Mouse (Mus musculus): ENCODE results near the gene Trim3. TPM values are rescaled to one million over a fixed set of nuclear protein-coding genes. Genes with fewer than 3 reads are reported as not detected.
A peak's percentile ranks its signal among the peaks of the same experiment; 100 is the strongest.

The Trim3 gene
- total RNA-seq, 2 experiments from 2014 or later, result 3.2 to 3.3 TPM

- ATAC-seq (replicated peaks; ENCODE audit: poor library complexity), result no peak
These were observed 70.0 kb downstream of the Trim3 start for GRCm38 (mm10) chr7:105563367-105563766.

- peak; percentile 56; the same call in 1 of the 2 replicates for ATAC-seq (replicated peaks; ENCODE audit: poor library complexity)
These were observed 71.1 kb downstream of the Trim3 start for GRCm38 (mm10) chr7:105562317-105562716.

DNA sequence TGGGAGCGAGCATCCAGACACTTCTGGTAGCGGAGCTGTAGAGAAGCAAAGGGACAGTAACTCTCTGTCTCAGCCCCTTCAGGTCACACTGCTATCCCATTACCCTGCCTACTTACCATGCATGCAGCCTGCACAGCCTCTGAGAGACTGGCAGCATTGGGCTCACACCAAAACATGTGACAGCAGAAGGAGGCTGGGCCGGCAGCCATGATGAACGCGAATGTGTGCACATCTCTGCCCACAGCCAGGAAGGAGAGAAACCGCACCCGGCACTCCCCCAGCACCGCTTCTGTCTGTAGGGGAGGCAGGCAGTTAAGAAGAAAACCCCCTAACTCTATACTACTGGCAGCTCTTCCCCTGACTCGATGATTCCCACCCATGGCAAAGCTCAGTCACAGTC is 74.4 kb downstream of the Trim3 start:
- ATAC-seq (replicated peaks; ENCODE audit: poor library complexity), result no peak

DNA sequence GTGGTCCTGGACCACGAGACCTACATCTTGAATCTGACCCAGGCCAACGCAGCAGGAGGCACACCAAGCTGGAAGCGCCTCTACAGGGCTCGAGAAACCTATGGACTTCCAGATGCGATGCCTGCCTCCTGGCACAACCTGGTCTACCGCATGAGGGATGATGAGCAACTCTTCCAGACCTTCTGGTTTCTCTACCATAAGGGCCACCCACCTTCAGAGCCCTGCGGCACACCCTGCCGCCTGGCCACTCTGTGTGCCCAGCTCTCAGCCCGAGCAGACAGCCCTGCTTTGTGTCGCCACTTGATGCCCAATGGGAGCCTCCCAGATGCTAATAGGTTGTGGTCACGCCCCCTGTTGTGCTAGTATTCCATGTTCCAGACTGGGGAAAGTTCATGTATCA is 75.7 kb downstream of the Trim3 start:
- no peak for ATAC-seq (replicated peaks; ENCODE audit: poor library complexity)

GRCm38 (mm10) chr7:105556406-105556805 is 77.0 kb downstream of the Trim3 start:
- ATAC-seq (replicated peaks; ENCODE audit: poor library complexity), result no peak

- no peak for ATAC-seq (replicated peaks; ENCODE audit: poor library complexity)
These were observed 77.8 kb downstream of the Trim3 start for GRCm38 (mm10) chr7:105555571-105555970.

Other genes starting within 250 kb of the Trim3 start
- 32.4 and 33.3 TPM in 2 replicates for gene Fam160a2, start 233.5 kb downstream of the Trim3 start, total RNA-seq (2015)
- 8.7 and 19.8 TPM in 2 replicates for gene Fam160a2, start 233.5 kb downstream of the Trim3 start, total RNA-seq (2017)
- 0.07 TPM in 1 of 2 replicates, not detected in the other for gene Cnga4, start 229.0 kb downstream of the Trim3 start, total RNA-seq (2015)
- gene Cnga4, start 229.0 kb downstream of the Trim3 start, total RNA-seq (2017), result not detected in 2 replicates
- gene Cckbr, start 207.8 kb downstream of the Trim3 start, total RNA-seq (2015), result not detected in 2 replicates
- not detected in 2 replicates for gene Cckbr, start 207.8 kb downstream of the Trim3 start, total RNA-seq (2017)
- gene Cavin3, start 151.3 kb downstream of the Trim3 start, total RNA-seq (2015), result 0.22 and 0.27 TPM in 2 replicates
- 0.41 and 0.42 TPM in 2 replicates for gene Cavin3, start 151.3 kb downstream of the Trim3 start, total RNA-seq (2017)
- gene Smpd1, start 79.2 kb downstream of the Trim3 start, total RNA-seq (2015), result 16.2 and 21.0 TPM in 2 replicates
- gene Smpd1, start 79.2 kb downstream of the Trim3 start, total RNA-seq (2017), result 9.5 and 16.2 TPM in 2 replicates
- gene Apbb1, start 51.9 kb downstream of the Trim3 start, total RNA-seq (2015), result not detected in 2 replicates
- not detected in 2 replicates for gene Apbb1, start 51.9 kb downstream of the Trim3 start, total RNA-seq (2017)
- not detected in 2 replicates for gene Hpx, start 33.4 kb downstream of the Trim3 start, total RNA-seq (2015)
- gene Hpx, start 33.4 kb downstream of the Trim3 start, total RNA-seq (2017), result not detected in 2 replicates
- 64.6 and 65.0 TPM in 2 replicates for gene Timm10b, start 6.5 kb upstream of the Trim3 start, total RNA-seq (2015)
- 64.7 and 82.0 TPM in 2 replicates for gene Timm10b, start 6.5 kb upstream of the Trim3 start, total RNA-seq (2017)
- 16.0 and 18.5 TPM in 2 replicates for gene Arfip2, start 6.8 kb upstream of the Trim3 start, total RNA-seq (2015)
- gene Arfip2, start 6.8 kb upstream of the Trim3 start, total RNA-seq (2017), result 57.5 and 59.8 TPM in 2 replicates
- 1.5 and 2.0 TPM in 2 replicates for gene Gm45799, start 7.0 kb upstream of the Trim3 start, total RNA-seq (2015)
- 1.5 and 4.1 TPM in 2 replicates for gene Gm45799, start 7.0 kb upstream of the Trim3 start, total RNA-seq (2017)
- 1.0 and 1.6 TPM in 2 replicates for gene Dnhd1, start 17.3 kb upstream of the Trim3 start, total RNA-seq (2015)
- gene Dnhd1, start 17.3 kb upstream of the Trim3 start, total RNA-seq (2017), result 0.17 and 0.27 TPM in 2 replicates
- 149 and 157 TPM in 2 replicates for gene Ilk, start 103.0 kb upstream of the Trim3 start, total RNA-seq (2015)
- 105 and 110 TPM in 2 replicates for gene Ilk, start 103.0 kb upstream of the Trim3 start, total RNA-seq (2017)
- gene Rrp8, start 103.8 kb upstream of the Trim3 start, total RNA-seq (2015), result 26.4 and 30.4 TPM in 2 replicates
- gene Rrp8, start 103.8 kb upstream of the Trim3 start, total RNA-seq (2017), result 39.8 and 48.9 TPM in 2 replicates
- gene Taf10, start 110.8 kb upstream of the Trim3 start, total RNA-seq (2015), result 301 and 304 TPM in 2 replicates
- 136 and 141 TPM in 2 replicates for gene Taf10, start 110.8 kb upstream of the Trim3 start, total RNA-seq (2017)
- 64.8 and 73.5 TPM in 2 replicates for gene Tpp1, start 118.7 kb upstream of the Trim3 start, total RNA-seq (2015)
- gene Tpp1, start 118.7 kb upstream of the Trim3 start, total RNA-seq (2017), result 14.3 and 22.2 TPM in 2 replicates
- 0.07 TPM in 1 of 2 replicates, not detected in the other for gene Dchs1, start 154.1 kb upstream of the Trim3 start, total RNA-seq (2015)
- not detected in 2 replicates for gene Dchs1, start 154.1 kb upstream of the Trim3 start, total RNA-seq (2017)
- 124 and 152 TPM in 2 replicates for gene Mrpl17, start 177.5 kb upstream of the Trim3 start, total RNA-seq (2015)
- 69.0 and 86.6 TPM in 2 replicates for gene Mrpl17, start 177.5 kb upstream of the Trim3 start, total RNA-seq (2017)